Mouse (Mus musculus) layer of hippocampus, postnatal 25 days (tissue): ENCODE results near the gene Tmem44. TPM values are rescaled to one million over a fixed set of nuclear protein-coding genes. Genes with fewer than 3 reads are reported as not detected.

Source experiments
- total RNA-seq, 2 experiments: library from RNA; stranded (reverse); gene quantifications; 2 replicates each; pipeline ENCODE4 v1.2.3; 2021

The Tmem44 gene
- total RNA-seq, 2 experiments from 2014 or later, result 35.2 to 40.9 TPM

Other genes with a start within 250 kb of the Tmem44 start
- 1 to 10 TPM; 2.7 to 2.8 TPM for gene Gp5, start 240.1 kb downstream of the Tmem44 start, total RNA-seq
- 10 to 100 TPM; 66.3 to 75.4 TPM for gene Atp13a3, start 144.9 kb downstream of the Tmem44 start, total RNA-seq
- gene Lsg1, start 36.8 kb upstream of the Tmem44 start, total RNA-seq, result 10 to 100 TPM; 17.3 to 21.1 TPM
- 10 to 100 TPM in 1 of 2 experiments, 1 to 10 TPM in 1; 9.0 to 12.7 TPM for gene Fam43a, start 48.9 kb upstream of the Tmem44 start, total RNA-seq